Mouse (Mus musculus): ENCODE measurements around the gene Ssrp1.

DNA sequence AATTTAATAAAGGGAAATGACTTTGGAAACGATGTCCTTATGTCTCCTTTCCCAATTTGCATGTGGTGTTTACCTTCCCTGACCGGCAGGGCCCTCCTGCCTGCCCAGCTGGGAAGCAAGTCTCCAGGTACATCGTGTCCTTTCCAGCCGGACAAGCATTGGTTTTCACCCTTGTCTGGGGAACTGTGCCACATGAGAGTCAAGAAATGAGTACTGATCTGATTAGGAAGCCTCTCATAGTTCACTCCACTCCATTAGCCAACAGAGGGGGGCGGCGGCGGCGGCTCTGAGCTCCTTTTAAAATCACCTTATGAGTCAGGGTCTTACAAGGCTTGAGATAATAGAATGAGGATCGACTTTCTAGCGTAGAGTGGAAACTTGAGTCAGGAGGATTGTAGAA lies 10.0 kb downstream of the Ssrp1 start:
- TF ChIP-seq CTCF (conservative IDR thresholded peaks at IDR 0.05; ENCODE audit: low read length) (no peak), POU5F1 (IDR thresholded peaks at IDR 0.05; ENCODE audit: borderline replicate concordance, low read length) (no peak)
